Mouse (Mus musculus): ENCODE data around the gene Mblac1.

Gene Mblac1

GRCm38 (mm10) chr5:138193771-138194727, at the start of gene Mblac1:
Gene Mblac1 (plus strand): TSS chr5:138194314.
- in situ Hi-C loops (cut with MboI, MseI): no loop called here

DNA sequence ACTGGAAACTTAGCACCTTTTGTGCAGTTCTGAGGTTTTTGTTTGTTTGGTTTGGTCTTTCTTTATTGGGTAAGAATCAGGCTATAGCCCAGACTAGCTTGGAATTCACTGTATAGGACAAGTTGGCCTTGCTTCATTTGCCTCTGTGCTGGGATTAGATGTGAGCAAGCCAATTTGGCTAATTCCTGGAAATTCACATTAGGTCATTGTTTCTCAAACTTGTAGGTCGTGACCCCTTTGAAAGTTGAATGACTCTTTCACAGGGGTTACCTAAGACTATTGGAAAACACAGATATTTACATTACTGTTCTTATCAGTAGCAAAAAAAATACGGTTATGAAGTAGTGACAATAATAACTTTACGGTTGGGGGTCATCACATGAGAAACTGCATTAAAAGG, 39.7 kb upstream of the Mblac1 start:
- in situ Hi-C loops (cut with MboI, MseI): no loop called here

DNA sequence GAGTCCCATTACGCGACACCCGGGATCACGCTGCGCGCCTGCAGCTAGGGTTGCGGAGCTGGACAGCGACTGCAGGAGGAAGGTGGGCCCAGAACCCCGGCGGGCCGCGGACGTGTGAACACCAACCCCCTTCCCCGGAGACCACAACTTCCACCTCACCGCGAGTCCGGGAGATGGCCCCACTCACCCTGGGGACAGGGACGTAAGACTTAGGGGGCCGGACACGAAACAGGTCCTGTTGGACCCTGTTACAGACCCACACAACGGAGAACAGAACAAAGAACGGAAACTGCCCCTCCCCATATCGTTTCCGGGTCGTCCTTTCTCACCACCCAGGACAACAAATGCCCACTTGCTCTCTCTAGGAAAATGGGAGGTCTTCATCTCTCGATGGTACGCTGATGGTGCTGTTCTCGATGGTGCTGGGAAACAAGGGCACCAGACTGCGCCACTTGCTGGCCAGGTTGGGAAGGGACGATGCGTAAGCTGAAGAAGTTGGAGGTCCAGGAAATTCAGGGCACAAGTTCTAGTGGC, 38.6 kb upstream of the Mblac1 start, which contains the start of gene Zfp113:
TSS of gene Zfp113 (minus strand) at position 302 of the 534 bp plus-strand sequence.
- in situ Hi-C loops (cut with MboI, MseI): no loop called here

DNA sequence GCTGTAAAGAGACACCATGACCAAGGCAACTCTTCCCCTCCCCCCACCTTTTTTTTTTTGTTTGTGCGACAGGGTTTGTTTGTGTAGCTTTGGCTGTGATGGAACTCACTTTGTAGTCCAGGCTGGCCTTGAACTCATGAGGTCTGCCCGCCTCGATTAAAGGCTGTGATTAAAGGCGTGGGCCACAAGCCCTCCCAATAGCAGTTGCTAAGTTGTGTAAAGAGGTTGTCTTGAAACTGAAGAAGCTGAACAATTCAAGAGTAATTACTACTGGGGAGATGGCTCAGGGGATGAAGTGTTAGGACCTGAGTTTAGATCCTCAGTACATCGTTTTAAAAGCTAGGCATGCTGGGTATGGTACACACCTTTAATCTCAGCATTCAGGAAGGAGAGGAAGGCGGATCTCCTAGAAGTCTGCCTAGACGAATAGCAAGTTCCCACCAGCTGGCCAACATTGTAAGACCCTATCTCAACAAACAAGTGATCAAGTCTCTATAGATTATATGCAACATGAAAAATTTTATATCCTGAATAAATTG, 33.8 kb upstream of the Mblac1 start:
- in situ Hi-C loops (cut with MboI, MseI): loop anchor here in 1 of 2 experiments (5.0 to 10.0 kb wide), 2 partner anchors 378 to 555 kb away; partner anchors contain the start of gene Mospd3

GRCm38 (mm10) chr5:138160842-138161665, 33.1 kb upstream of the Mblac1 start, which contains the start of gene Cops6:
Gene Cops6 (plus strand): TSS chr5:138161071.
- in situ Hi-C loops (cut with MboI, MseI): loop anchor here in 1 of 2 experiments (5.0 to 10.0 kb wide), 2 partner anchors 379 to 556 kb away; partner anchors contain the start of gene Mospd3

DNA sequence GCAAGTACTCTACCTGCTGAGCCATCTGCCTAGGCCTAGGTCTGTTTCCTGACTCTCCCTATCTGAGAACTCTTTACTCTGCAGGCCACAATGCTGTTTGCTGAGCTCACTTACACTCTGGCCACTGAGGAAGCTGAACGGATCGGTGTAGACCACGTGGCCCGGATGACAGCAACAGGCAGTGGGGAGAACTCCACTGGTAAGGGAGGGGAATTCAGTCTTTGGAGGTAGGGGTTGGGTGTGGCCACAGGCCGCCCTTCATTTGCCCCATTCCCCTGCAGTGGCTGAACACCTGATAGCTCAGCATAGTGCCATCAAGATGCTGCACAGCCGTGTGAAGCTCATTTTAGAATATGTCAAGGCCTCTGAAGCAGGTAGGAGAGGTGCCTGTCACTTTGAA, 31.1 kb upstream of the Mblac1 start:
- in situ Hi-C loops (cut with MboI, MseI): loop anchor here in 1 of 2 experiments (5.0 to 10.0 kb wide), 2 partner anchors 381 to 558 kb away; partner anchors contain the start of gene Mospd3

- in situ Hi-C loops (cut with MboI, MseI): loop anchor here in 1 of 2 experiments (5.0 to 10.0 kb wide), 2 partner anchors 381 to 559 kb away; partner anchors contain the start of gene Mospd3
Measured at GRCm38 (mm10) chr5:138163610-138164009, 30.5 kb upstream of the Mblac1 start.

- in situ Hi-C loops (cut with MboI, MseI): loop anchor here in 1 of 2 experiments (5.0 to 10.0 kb wide), 2 partner anchors 561 to 868 kb away; partner anchors contain the start of gene Mospd3
Measured at GRCm38 (mm10) chr5:138165594-138165993, 28.5 kb upstream of the Mblac1 start.

GRCm38 (mm10) chr5:138170936-138171561, 23.1 kb upstream of the Mblac1 start:
- in situ Hi-C loops (cut with MboI, MseI): loop anchor here in 1 of 2 experiments (10.0 kb wide), 1 partner anchor 876 kb away; the partner anchor contains the start of gene Ufsp1

DNA sequence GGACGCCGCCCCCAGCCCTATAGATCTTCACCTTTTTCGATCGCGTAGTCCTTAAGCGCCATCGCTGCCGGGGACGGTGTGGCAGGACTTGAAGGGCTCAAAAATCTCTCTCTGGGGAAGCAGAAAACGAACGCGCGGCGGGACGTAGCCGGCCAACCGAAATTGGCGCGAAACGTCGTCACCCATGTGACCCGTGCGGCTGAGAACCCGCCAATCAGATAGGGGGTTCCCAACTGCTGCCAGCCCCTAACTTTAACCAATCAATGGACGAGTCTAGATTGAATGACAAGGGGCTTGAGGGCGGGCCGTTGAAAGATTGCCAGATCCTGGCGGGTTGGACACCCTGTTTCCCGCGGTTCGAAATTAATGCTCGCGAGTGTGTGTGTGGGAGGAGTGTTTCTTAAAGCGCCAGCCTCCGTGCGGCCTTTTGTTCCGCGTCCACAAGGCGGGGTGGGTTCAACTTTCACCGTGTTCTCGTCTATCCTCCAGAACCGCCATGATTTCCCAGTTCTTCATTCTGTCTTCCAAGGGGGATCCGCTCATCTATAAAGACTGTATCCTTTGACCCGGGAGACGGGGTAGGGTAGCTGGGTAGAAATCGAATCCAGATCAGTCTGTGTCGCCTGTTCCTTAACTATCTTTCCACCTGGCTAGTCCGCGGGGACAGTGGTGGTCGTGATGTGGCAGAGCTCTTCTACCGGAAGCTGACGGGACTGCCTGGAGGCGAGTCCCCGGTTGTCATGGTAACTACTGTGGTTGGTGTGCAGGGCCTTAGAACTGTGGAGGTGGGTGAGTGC, 22.2 kb upstream of the Mblac1 start, which contains the start of the genes Ap4m1 and Mcm7:
TSS of gene Ap4m1 (plus strand) at position 308 of the 797 bp plus-strand sequence.
TSS of gene Mcm7 (minus strand) at position 728 of the 797 bp plus-strand sequence.
- in situ Hi-C loops (cut with MboI, MseI): loop anchor here in 1 of 2 experiments (10.0 kb wide), 1 partner anchor 877 kb away; the partner anchor contains the start of gene Ufsp1

- in situ Hi-C loops (cut with MboI, MseI): loop anchor here in 1 of 2 experiments (10.0 kb wide), 1 partner anchor 878 kb away; the partner anchor contains the start of gene Ufsp1
Measured at GRCm38 (mm10) chr5:138173217-138173616, 20.9 kb upstream of the Mblac1 start.

- in situ Hi-C loops (cut with MboI, MseI): loop anchor here in 1 of 2 experiments (5.0 kb wide), 1 partner anchor 75 kb away; the partner anchor contains the start of gene BC037034
Measured at GRCm38 (mm10) chr5:138186950-138187638, 7.0 kb upstream of the Mblac1 start, which contains the start of the genes Taf6 and Cnpy4. Gene Taf6 (minus strand): TSS chr5:138187451. Gene Cnpy4 (plus strand): TSS chr5:138187485.

DNA sequence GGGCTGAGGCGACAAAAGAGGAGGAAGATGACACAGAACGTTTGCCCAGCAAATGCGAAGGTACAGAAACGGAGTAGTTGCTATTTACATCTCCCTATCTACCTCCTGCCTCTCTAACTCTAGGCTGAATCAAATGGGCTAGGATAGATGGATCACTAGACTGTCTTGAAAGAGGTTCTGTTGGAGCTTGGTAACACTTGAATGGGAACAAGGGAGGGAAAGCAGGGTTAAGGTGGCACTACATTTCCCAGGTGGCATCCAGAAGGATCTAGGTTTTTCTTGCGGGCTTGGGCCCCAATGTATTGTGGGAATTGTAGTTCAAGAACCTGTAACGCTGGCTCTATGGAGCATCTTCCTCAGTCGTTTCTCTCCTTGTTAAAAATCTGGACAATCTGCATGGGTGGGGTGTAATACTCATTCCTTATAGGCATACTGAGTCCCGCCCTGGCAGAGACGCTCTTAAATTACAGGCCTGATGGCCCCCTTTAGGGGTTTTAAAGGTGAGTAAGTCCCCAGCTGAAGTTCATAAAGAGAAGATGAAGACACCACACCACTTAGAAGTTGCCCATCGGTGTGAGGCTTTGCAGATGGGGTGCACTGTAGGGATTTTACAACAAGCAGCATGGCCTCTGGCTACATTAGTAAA, 6.3 kb upstream of the Mblac1 start:
- in situ Hi-C loops (cut with MboI, MseI): loop anchor here in 1 of 2 experiments (5.0 kb wide), 1 partner anchor 75 kb away; the partner anchor contains the start of gene BC037034

DNA sequence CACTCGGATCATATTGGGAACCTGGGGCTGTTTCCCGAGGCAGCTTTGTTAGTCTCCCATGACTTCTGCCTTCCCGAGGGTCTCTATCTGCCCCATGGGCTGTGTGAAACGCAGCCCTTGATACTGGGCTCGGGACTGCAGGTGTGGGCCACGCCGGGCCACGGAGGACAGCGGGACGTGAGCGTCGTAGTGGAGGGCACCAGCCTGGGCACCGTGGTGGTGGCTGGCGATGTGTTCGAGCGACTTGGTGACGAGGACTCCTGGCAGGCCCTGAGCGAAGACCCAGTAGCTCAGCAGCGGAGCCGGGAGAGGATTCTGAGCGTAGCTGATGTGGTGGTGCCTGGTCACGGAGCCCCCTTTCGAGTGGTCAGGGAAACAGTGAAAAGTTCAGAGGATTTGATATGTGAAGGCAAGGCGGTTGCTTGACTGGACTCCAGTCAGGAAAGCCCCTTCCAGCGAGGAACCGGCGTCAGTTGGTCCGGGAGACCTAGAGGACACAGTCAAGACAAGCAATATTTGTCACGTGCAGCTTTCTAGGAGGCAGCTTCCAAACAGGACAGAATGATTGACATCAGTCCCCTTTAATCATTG, 736 bp downstream of the Mblac1 start:
- in situ Hi-C loops (cut with MboI, MseI): loop anchor here in 1 of 2 experiments (5.0 kb wide), 1 partner anchor 427 kb away; the partner anchor contains the start of gene A430033K04Rik

GRCm38 (mm10) chr5:138195463-138195862, 1.3 kb downstream of the Mblac1 start:
- in situ Hi-C loops (cut with MboI, MseI): loop anchor here in 1 of 2 experiments (5.0 kb wide), 1 partner anchor 427 kb away; the partner anchor contains the start of gene A430033K04Rik

DNA sequence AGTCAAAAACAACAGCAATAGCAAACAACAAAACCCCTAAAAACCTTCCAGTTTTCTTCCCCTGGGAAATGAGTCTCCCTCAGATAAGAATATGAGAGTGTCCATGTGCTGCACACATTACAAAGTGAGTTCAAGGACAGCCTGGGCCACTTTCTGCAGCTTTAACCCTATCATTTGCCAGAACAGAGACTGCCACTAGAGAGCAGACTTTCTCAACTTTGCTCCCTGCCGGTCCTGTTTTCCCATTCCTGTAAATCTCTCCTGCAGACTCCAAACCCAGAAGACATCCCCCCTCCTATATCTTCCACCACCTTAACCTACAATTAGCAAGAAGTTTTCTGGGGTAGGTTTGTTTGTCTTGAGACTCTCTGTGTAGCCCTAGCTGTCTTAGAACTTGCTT, 5.5 kb downstream of the Mblac1 start:
- in situ Hi-C loops (cut with MboI, MseI): loop anchor here in 1 of 2 experiments (5.0 kb wide), 1 partner anchor 423 kb away; the partner anchor contains the start of gene A430033K04Rik

GRCm38 (mm10) chr5:138202086-138202485, 8.0 kb downstream of the Mblac1 start:
- in situ Hi-C loops (cut with MboI, MseI): loop anchor here in 1 of 2 experiments (10.0 kb wide), 1 partner anchor 513 kb away; no protein-coding TSS in a partner anchor

Data from T-helper 17 cell (primary cell).